Mouse (Mus musculus) forebrain, embryonic 14.5 days (tissue): Measurements from ENCODE around the gene Sash1. TPM values are rescaled to one million over a fixed set of nuclear protein-coding genes. Genes with fewer than 3 reads are reported as not detected.

Source experiments
- ATAC-seq: fragments of 200-750 bp; cut with Nextera tagmentation; 2 replicates; pipeline ENCODE4 v1.8.0; 2017; ENCODE audit warnings: mild to moderate bottlenecking, moderate library complexity
- DNase-seq: peaks from one replicate; pipeline ENCODE4 v3.0.0-alpha.2; 2015; ENCODE audit warnings: low spot score
- H3K27ac ChIP-seq: fragments of 300-500 bp; sonication (generic); 2 replicates; pipeline ENCODE4 v1.5.1; 2014; ENCODE audit warnings: low read depth, mild to moderate bottlenecking, control low read depth, low read length, moderate library complexity
- H3K27me3 ChIP-seq: fragments of 300-500 bp; sonication (generic); replicated peaks from 2 replicates; pipeline ENCODE4 v1.6.1; 2014; ENCODE audit warnings: low read length, control low read depth, mixed read lengths; ENCODE audit not compliant: control insufficient read depth, insufficient read depth
- H3K36me3 ChIP-seq: fragments of 300-500 bp; sonication (generic); 2 replicates; pipeline ENCODE4 v1.6.1; 2014; ENCODE audit warnings: low read length, control low read depth; ENCODE audit not compliant: control insufficient read depth, insufficient read depth
- H3K4me1 ChIP-seq: fragments of 300-500 bp; sonication (generic); 2 replicates; pipeline ENCODE4 v1.6.1; 2014; ENCODE audit warnings: antibody characterized with exemption, low read length, control low read depth; ENCODE audit not compliant: control insufficient read depth, insufficient read depth
- H3K4me2 ChIP-seq: fragments of 300-500 bp; sonication (generic); 2 replicates; pipeline ENCODE4 v1.6.1; 2014; ENCODE audit warnings: mild to moderate bottlenecking, control low read depth, low read length
- H3K4me3 ChIP-seq: fragments of 300-500 bp; sonication (generic); 2 replicates; pipeline ENCODE4 v1.5.1; 2014; ENCODE audit warnings: low read depth, low read length, control low read depth
- H3K9ac ChIP-seq: fragments of 300-500 bp; sonication (generic); 2 replicates; pipeline ENCODE4 v1.6.1; 2014; ENCODE audit warnings: mild to moderate bottlenecking, low read length, control low read depth, moderate library complexity
- H3K9me3 ChIP-seq: fragments of 300-500 bp; sonication (generic); replicated peaks from 2 replicates; pipeline ENCODE4 v1.6.1; 2016; ENCODE audit warnings: low read length, control low read depth, mixed read lengths; ENCODE audit not compliant: control insufficient read depth
- WGBS: fragments of 180-500 bp; shearing (Covaris S2); extraction: QIAGEN DNeasy Blood & Tissue Kit; methylation state at CpG from one replicate; pipeline ENCODE4 v1.1.7; 2014; 5-methylcytosine and 5-hydroxymethylcytosine counted together
- polyA plus RNA-seq: library from polyadenylated mRNA; unstranded; fragments of >200 nt; fragmentation: Nextera tagmentation; extraction: Ambion mirVana; gene quantifications from 2 replicates; pipeline ENCODE4 v1.2.1, GENCODE M21; 2014

Gene Sash1
- 1.9 and 2.2 TPM in 2 replicates for polyA plus RNA-seq

- under 1% methylated on average over 80 of the region's 80 CpGs for WGBS
- no peaks in the 10 kb centered on the region; the same call in 1 of the 2 replicates for H3K4me1 ChIP-seq
Measured at GRCm38 (mm10) chr10:8885630-8886527, at the start of gene Sash1. Sash1 (minus strand) TSS chr10:8886070.

GRCm38 (mm10) chr10:8935601-8936000, 49.7 kb upstream of the Sash1 start:
- DNase-seq (no peak), ATAC-seq (no peak)
- no peak overlapping the region for H3K4me3 ChIP-seq
- H3K4me1 ChIP-seq, result no peaks in the 10 kb centered on the region
- no peaks in the 10 kb centered on the region for H3K36me3 ChIP-seq
- no peak overlapping the region for H3K4me2 ChIP-seq
- no peak overlapping the region for H3K9ac ChIP-seq
- 67% methylated on average over 4 of the region's 4 CpGs for WGBS
- H3K27ac ChIP-seq, result no peak overlapping the region
- no peaks in the 10 kb centered on the region for H3K9me3 ChIP-seq
- no peaks in the 10 kb centered on the region for H3K27me3 ChIP-seq

More at GRCm38 (mm10) chr10:8885630-8886527, at the start of gene Sash1:
- peak within 1 kb of the TSS; percentile 62 for H3K4me3 ChIP-seq
- peak within 1 kb of the TSS; percentile 92 for H3K4me2 ChIP-seq
- ATAC-seq (peak; percentile 94), DNase-seq (peak; percentile 93)
- H3K27ac ChIP-seq, result peak within 1 kb of the TSS; percentile 82
- no peaks in the 10 kb centered on the region for H3K9me3 ChIP-seq
- 0 out of 2 replicates have a peak, but pooled peaks cover 4% of the 10 kb centered on the region for H3K27me3 ChIP-seq
- no peaks in the 10 kb centered on the region for H3K36me3 ChIP-seq
- peak within 1 kb of the TSS; percentile 63 for H3K9ac ChIP-seq

GRCm38 (mm10) chr10:8933451-8934372, 47.8 kb upstream of the Sash1 start:
- H3K4me1 ChIP-seq, result no peaks in the 10 kb centered on the region
- no peaks in the 10 kb centered on the region for H3K27me3 ChIP-seq
- no peaks in the 10 kb centered on the region for H3K9me3 ChIP-seq
- no peak for ATAC-seq
- WGBS, result 88% methylated on average over 10 of the region's 10 CpGs
- no peak overlapping the region for H3K9ac ChIP-seq
- no peak for DNase-seq
- H3K4me2 ChIP-seq, result no peak overlapping the region
- no peak overlapping the region for H3K27ac ChIP-seq
- no peak overlapping the region for H3K4me3 ChIP-seq
- no peaks in the 10 kb centered on the region for H3K36me3 ChIP-seq

DNA sequence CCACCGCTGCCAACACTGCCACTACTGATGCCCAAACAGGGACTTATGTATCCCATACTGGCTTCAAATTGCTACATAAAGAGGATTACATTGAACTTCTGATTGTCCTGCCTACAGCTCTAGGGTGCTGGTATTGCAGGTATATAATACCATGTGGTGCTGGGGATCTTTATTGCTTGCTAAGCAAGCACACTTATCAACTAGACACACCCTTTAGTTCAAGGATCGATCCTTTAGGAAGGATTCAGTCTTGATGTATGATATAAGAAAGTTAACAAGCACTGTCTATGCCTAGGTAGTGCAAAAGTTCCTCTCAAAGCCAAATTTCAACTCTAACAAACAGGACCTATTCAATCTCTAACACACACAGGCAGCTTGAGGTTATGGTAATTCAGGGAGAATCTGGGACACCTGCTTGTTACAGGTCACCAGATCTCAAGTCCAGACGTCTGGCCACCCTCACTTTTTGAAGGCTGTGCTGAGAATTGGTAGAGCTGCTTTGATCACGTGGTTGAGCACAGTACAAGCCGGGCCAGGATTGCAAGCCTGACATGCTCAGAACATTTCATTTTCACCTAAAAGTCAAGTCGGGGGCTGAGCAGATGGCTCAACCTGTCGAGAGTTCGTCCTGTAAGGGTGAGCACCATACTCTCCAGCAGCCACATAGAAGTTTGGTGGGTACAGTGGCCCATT, 45.8 kb upstream of the Sash1 start:
- WGBS, result 88% methylated on average over 8 of the region's 8 CpGs
- Histone ChIP-seq H3K27ac (no peak overlapping the region), H3K4me1 (no peaks in the 10 kb centered on the region)

DNA sequence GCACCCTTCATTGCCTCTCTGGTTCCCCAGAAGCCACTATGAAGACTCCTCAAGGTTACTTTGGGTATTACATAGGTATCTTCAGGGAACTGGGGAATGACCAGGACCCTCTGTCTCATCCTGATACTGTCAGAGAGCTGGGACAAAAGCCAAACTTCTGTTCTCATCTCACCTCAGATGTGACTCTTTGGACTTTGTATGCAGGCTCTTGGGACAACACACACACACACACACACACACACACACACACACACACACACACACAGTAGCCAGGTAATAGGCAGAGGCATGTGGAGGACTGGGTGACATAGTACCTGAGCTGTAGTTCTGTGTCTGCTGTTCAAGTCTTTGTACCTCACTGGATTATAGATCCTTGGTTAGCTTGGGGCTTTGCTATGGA, 44.8 kb upstream of the Sash1 start:
- H3K9me3 ChIP-seq, result no peaks in the 10 kb centered on the region
- no peaks in the 10 kb centered on the region for H3K27me3 ChIP-seq
- no peak overlapping the region for H3K9ac ChIP-seq
- no peaks in the 10 kb centered on the region for H3K4me1 ChIP-seq
- ATAC-seq (no peak), DNase-seq (no peak)
- no peak overlapping the region for H3K27ac ChIP-seq
- H3K4me3 ChIP-seq, result no peak overlapping the region
- no peak overlapping the region for H3K4me2 ChIP-seq
- H3K36me3 ChIP-seq, result no peaks in the 10 kb centered on the region

More for the DNA sequence above, 45.8 kb upstream of the Sash1 start:
- H3K9ac ChIP-seq, result no peak overlapping the region
- ATAC-seq (no peak), DNase-seq (no peak)
- H3K36me3 ChIP-seq, result no peaks in the 10 kb centered on the region
- no peaks in the 10 kb centered on the region for H3K27me3 ChIP-seq
- H3K4me2 ChIP-seq, result no peak overlapping the region
- no peak overlapping the region for H3K4me3 ChIP-seq
- H3K9me3 ChIP-seq, result no peaks in the 10 kb centered on the region

GRCm38 (mm10) chr10:8928775-8929647, 43.1 kb upstream of the Sash1 start:
- Histone ChIP-seq H3K36me3 (no peaks in the 10 kb centered on the region), H3K4me3 (no peak overlapping the region), H3K9me3 (no peaks in the 10 kb centered on the region), H3K4me1 (no peaks in the 10 kb centered on the region), H3K27me3 (no peaks in the 10 kb centered on the region), H3K9ac (no peak overlapping the region), H3K4me2 (no peak overlapping the region), H3K27ac (no peak overlapping the region; the same call in 1 of the 2 replicates)
- ATAC-seq, result peak; percentile 80
- WGBS, result 30% methylated on average over 10 of the region's 10 CpGs
- peak; percentile 88 for DNase-seq

GRCm38 (mm10) chr10:8928261-8928660, 42.4 kb upstream of the Sash1 start:
- no peak overlapping the region for H3K9ac ChIP-seq
- H3K4me2 ChIP-seq, result no peak overlapping the region
- H3K36me3 ChIP-seq, result no peaks in the 10 kb centered on the region
- DNase-seq (no peak), ATAC-seq (no peak)
- no peak overlapping the region for H3K4me3 ChIP-seq
- H3K27me3 ChIP-seq, result no peaks in the 10 kb centered on the region
- H3K27ac ChIP-seq, result no peak overlapping the region; the same call in 1 of the 2 replicates
- no peaks in the 10 kb centered on the region for H3K4me1 ChIP-seq
- no peaks in the 10 kb centered on the region for H3K9me3 ChIP-seq

DNA sequence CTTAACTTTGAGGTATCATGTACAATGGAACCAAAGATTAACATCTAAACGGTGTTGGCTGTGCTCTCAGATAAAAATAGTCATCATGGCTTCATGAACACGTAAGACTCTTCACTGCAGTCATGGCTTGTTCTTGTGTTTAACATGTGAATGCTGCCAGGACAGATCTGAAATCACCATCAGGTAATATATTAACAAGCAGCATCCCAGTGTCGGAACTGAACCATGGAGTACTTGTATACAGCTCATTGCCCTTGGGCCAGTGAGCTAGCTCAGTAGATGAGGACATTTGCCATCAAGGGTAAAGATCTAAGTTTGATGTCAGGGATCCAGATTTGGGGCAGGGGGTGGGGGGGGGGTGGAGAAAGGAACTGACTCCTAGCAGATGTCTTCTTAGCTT, 41.0 kb upstream of the Sash1 start:
- H3K9me3 ChIP-seq, result no peaks in the 10 kb centered on the region
- ATAC-seq (no peak), DNase-seq (no peak)
- no peaks in the 10 kb centered on the region for H3K36me3 ChIP-seq
- H3K4me1 ChIP-seq, result no peaks in the 10 kb centered on the region
- no peaks in the 10 kb centered on the region for H3K27me3 ChIP-seq
- no peak overlapping the region for H3K4me2 ChIP-seq
- WGBS, result 94% methylated on average over 3 of the region's 3 CpGs
- H3K4me3 ChIP-seq, result no peak overlapping the region
- H3K27ac ChIP-seq, result no peak overlapping the region
- H3K9ac ChIP-seq, result no peak overlapping the region
